Mouse (Mus musculus): Measurements from ENCODE around the gene Lmntd1.
A peak's percentile ranks its signal among the peaks of the same experiment; 100 is the strongest.

The Lmntd1 gene

GRCm38 (mm10) chr6:145614219-145614618, at the start of gene Lmntd1:
Gene Lmntd1 (minus strand): TSS chr6:145614319.
- no peak for DNase-seq (ENCODE audit: low spot score)

GRCm38 (mm10) chr6:145660943-145661342, 46.8 kb upstream of the Lmntd1 start:
- DNase-seq (ENCODE audit: low spot score), result no peak

- DNase-seq (ENCODE audit: low spot score), result no peak
Measured at GRCm38 (mm10) chr6:145659116-145659515, 45.0 kb upstream of the Lmntd1 start.

GRCm38 (mm10) chr6:145656740-145657591, 42.8 kb upstream of the Lmntd1 start:
- no peak for DNase-seq (ENCODE audit: low spot score)

- no peak for DNase-seq (ENCODE audit: low spot score)
Measured at GRCm38 (mm10) chr6:145655678-145656077, 41.6 kb upstream of the Lmntd1 start.

- no peak for DNase-seq (ENCODE audit: low spot score)
Measured at GRCm38 (mm10) chr6:145654062-145654836, 40.1 kb upstream of the Lmntd1 start.

GRCm38 (mm10) chr6:145653626-145654025, 39.5 kb upstream of the Lmntd1 start:
- DNase-seq (ENCODE audit: low spot score), result no peak

- DNase-seq (ENCODE audit: low spot score), result no peak
Measured at GRCm38 (mm10) chr6:145652986-145653385, 38.9 kb upstream of the Lmntd1 start.

GRCm38 (mm10) chr6:145651976-145652375, 37.9 kb upstream of the Lmntd1 start:
- no peak for DNase-seq (ENCODE audit: low spot score)

GRCm38 (mm10) chr6:145640971-145641506, 26.9 kb upstream of the Lmntd1 start:
- DNase-seq (ENCODE audit: low spot score), result no peak

- DNase-seq (ENCODE audit: low spot score), result no peak
Measured at GRCm38 (mm10) chr6:145638248-145638647, 24.1 kb upstream of the Lmntd1 start.

- no peak for DNase-seq (ENCODE audit: low spot score)
Measured at GRCm38 (mm10) chr6:145636682-145637081, 22.6 kb upstream of the Lmntd1 start.

GRCm38 (mm10) chr6:145634454-145634853, 20.3 kb upstream of the Lmntd1 start:
- no peak for DNase-seq (ENCODE audit: low spot score)

- DNase-seq (ENCODE audit: low spot score), result no peak
Measured at GRCm38 (mm10) chr6:145630269-145630668, 16.1 kb upstream of the Lmntd1 start.

GRCm38 (mm10) chr6:145623141-145623540, 9.0 kb upstream of the Lmntd1 start:
- no peak for DNase-seq (ENCODE audit: low spot score)

GRCm38 (mm10) chr6:145616402-145617229, 2.5 kb upstream of the Lmntd1 start:
- peak; percentile 8 for DNase-seq (ENCODE audit: low spot score)

- no peak for DNase-seq (ENCODE audit: low spot score)
Measured at GRCm38 (mm10) chr6:145615666-145616210, 1.6 kb upstream of the Lmntd1 start, which contains the start of gene Tuba3b. Gene Tuba3b (plus strand): TSS chr6:145615757.

- DNase-seq (ENCODE audit: low spot score), result no peak
Measured at GRCm38 (mm10) chr6:145612611-145613010, 1.5 kb downstream of the Lmntd1 start.

- no peak for DNase-seq (ENCODE audit: low spot score)
Measured at GRCm38 (mm10) chr6:145610901-145611300, 3.2 kb downstream of the Lmntd1 start.

GRCm38 (mm10) chr6:145608693-145609092, 5.4 kb downstream of the Lmntd1 start:
- DNase-seq (ENCODE audit: low spot score), result no peak

- DNase-seq (ENCODE audit: low spot score), result no peak
Measured at GRCm38 (mm10) chr6:145607746-145608145, 6.4 kb downstream of the Lmntd1 start.

- no peak for DNase-seq (ENCODE audit: low spot score)
Measured at GRCm38 (mm10) chr6:145605203-145605602, 8.9 kb downstream of the Lmntd1 start.

Data from T-cell, adult 2 months (primary cell).